Mouse (Mus musculus) liver, adult 2 months (tissue): Measurements from ENCODE around the gene Atg10.

ENCODE experiments used
- CTCF ChIP-seq: fragments of 200-500 bp; IDR thresholded peaks from 2 replicates; pipeline ENCODE4 v1.5.1; 2011; ENCODE audit warnings: low read depth, low read length, control low read depth
- POLR2A ChIP-seq: fragments of 200-500 bp; IDR thresholded peaks from 2 replicates; pipeline ENCODE4 v1.6.1; 2011; ENCODE audit warnings: low read length, control low read depth; ENCODE audit not compliant: insufficient read depth; ENCODE audit errors: extremely low read depth

GRCm38 (mm10) chr13:90960591-90960990 is 263.2 kb downstream of the Atg10 start:
- TF ChIP-seq POLR2A, result no peak
- TF ChIP-seq CTCF, result no peak
